Mouse (Mus musculus) cerebellum, adult 9-10 months (tissue): ENCODE data around the gene 4930402F06Rik.

Source experiments
- DNase-seq: peaks from one replicate; pipeline ENCODE4 v3.0.0; 2022

The 4930402F06Rik gene

GRCm38 (mm10) chr2:35397096-35397495, at the start of gene 4930402F06Rik:
4930402F06Rik (minus strand) TSS chr2:35397175.
- no peak for DNase-seq

GRCm38 (mm10) chr2:35446300-35446699, 49.3 kb upstream of the 4930402F06Rik start:
- DNase-seq: no peak

GRCm38 (mm10) chr2:35445610-35446009, 48.6 kb upstream of the 4930402F06Rik start:
- DNase-seq: no peak

GRCm38 (mm10) chr2:35444764-35445262, 47.8 kb upstream of the 4930402F06Rik start:
- no peak for DNase-seq

- peak; percentile 34 for DNase-seq
These were observed 47.2 kb upstream of the 4930402F06Rik start for GRCm38 (mm10) chr2:35443981-35444763.

- no peak for DNase-seq
These were observed 46.4 kb upstream of the 4930402F06Rik start for GRCm38 (mm10) chr2:35443325-35443724.

GRCm38 (mm10) chr2:35442079-35442478, 45.1 kb upstream of the 4930402F06Rik start:
- no peak for DNase-seq

GRCm38 (mm10) chr2:35441419-35441818, 44.4 kb upstream of the 4930402F06Rik start:
- DNase-seq: no peak

- DNase-seq: no peak
These were observed 43.5 kb upstream of the 4930402F06Rik start for GRCm38 (mm10) chr2:35440480-35440879.

- DNase-seq: no peak
These were observed 40.8 kb upstream of the 4930402F06Rik start for GRCm38 (mm10) chr2:35437796-35438195.

- no peak for DNase-seq
These were observed 37.7 kb upstream of the 4930402F06Rik start for GRCm38 (mm10) chr2:35434576-35435123.

- no peak for DNase-seq
These were observed 36.5 kb upstream of the 4930402F06Rik start for GRCm38 (mm10) chr2:35433428-35433827.

- DNase-seq: no peak
These were observed 35.5 kb upstream of the 4930402F06Rik start for GRCm38 (mm10) chr2:35432472-35432871.

GRCm38 (mm10) chr2:35432011-35432410, 35.0 kb upstream of the 4930402F06Rik start:
- no peak for DNase-seq

GRCm38 (mm10) chr2:35430806-35431205, 33.8 kb upstream of the 4930402F06Rik start:
- no peak for DNase-seq

GRCm38 (mm10) chr2:35428615-35429300, 31.8 kb upstream of the 4930402F06Rik start:
- DNase-seq: no peak

GRCm38 (mm10) chr2:35427559-35427958, 30.6 kb upstream of the 4930402F06Rik start:
- no peak for DNase-seq

GRCm38 (mm10) chr2:35423711-35424339, 26.9 kb upstream of the 4930402F06Rik start:
- DNase-seq: no peak

GRCm38 (mm10) chr2:35422384-35422783, 25.4 kb upstream of the 4930402F06Rik start:
- no peak for DNase-seq

GRCm38 (mm10) chr2:35420681-35421080, 23.7 kb upstream of the 4930402F06Rik start:
- DNase-seq: no peak

GRCm38 (mm10) chr2:35419671-35420070, 22.7 kb upstream of the 4930402F06Rik start:
- no peak for DNase-seq

- DNase-seq: no peak
These were observed 22.3 kb upstream of the 4930402F06Rik start for GRCm38 (mm10) chr2:35419243-35419642.

- no peak for DNase-seq
These were observed 20.3 kb upstream of the 4930402F06Rik start for GRCm38 (mm10) chr2:35417231-35417630.
